Mouse (Mus musculus) kidney, postnatal 36 days (tissue): Measurements from ENCODE around the gene Pkdcc.

Experiments used
- DNase-seq, 2 experiments: peaks; one replicate each; pipeline ENCODE4 v3.0.0; 2021 to 2022; ENCODE audit warnings: mixed read lengths in 2 of 2

Gene Pkdcc

DNA sequence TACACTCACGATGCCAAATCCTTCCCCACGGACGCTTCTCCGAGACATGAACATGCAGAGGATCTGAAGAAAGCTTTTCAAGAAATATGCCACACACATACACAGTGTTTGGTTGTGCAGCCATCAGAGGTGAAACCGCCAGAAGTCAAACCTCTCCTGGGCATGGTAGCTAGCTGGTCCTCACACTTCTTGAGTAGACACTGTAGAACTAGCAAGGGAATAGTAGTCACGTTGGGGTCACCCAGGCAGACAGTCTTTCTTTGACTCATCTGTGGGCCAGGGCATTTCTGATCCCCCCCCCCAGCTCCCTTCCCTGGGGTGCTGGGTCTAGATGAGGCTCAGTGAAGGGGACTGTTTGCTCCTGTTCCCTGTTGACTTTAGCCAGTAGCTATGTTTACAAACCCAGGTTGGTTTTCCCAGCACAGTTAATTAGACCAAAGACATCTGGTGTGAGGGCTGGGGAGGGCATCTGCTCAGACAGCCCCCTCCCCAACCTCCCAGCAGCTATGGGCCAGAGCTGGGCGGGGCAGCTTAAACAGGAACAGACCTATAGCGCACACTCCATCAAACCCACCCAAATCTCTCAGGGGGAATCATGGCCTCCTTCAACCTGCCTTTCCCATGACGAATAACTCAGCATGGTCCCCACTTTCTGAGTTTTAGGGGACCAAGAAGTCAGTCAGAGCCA, 1.7 kb upstream of the Pkdcc start:
- no peak for DNase-seq

DNA sequence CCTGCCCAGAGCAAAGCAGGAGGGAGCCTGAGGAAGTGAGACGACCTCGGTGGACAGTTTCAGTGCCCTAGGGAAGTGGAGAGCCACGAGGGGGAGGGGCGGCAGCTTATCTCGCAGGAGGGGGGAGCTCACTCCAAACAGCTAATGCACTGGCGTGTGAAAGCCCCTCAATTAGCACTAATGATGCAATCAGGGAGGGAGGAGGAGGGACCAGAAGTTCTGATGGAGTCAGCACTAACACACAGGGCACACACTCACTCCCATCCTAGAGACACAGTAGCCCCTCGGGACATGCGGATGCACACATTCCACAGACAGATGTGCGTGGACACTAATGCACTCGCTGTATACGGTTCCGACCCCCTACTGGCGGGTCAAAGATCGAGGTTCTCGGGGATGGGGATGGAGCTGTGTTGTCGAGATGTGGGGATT, 915 bp upstream of the Pkdcc start:
- peak; percentile 72 to 79 for DNase-seq

DNA sequence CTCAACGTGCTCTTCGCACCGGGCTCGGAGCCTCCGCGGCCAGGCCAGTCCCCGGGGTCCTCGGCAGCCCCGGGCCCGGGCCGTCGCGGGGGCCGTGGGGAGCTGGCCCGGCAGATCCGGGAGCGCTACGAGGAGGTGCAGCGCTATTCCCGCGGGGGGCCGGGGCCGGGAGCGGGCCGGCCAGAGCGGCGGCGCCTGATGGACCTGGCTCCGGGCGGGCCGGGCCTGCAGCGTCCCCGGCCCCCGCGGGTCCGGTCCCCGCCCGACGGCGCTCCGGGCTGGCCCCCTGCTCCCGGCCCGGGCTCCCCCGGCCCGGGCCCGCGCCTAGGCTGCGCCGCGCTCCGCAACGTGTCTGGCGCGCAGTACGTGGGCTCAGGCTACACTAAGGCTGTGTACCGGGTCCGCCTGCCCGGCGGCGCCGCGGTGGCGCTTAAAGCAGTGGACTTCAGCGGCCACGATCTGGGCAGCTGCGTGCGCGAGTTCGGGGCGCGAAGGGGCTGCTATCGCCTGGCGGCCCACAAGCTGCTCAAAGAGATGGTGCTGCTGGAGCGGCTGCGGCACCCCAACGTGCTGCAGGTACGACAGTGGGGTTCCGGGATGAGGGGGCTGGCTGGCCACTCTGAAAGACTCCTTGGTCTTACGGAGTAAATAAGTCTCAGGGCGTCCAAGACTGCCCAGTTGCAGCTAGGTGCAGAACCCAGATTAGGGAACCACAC, 595 bp downstream of the Pkdcc start:
- DNase-seq: peak in 1 of 2 experiments; percentile 63

DNA sequence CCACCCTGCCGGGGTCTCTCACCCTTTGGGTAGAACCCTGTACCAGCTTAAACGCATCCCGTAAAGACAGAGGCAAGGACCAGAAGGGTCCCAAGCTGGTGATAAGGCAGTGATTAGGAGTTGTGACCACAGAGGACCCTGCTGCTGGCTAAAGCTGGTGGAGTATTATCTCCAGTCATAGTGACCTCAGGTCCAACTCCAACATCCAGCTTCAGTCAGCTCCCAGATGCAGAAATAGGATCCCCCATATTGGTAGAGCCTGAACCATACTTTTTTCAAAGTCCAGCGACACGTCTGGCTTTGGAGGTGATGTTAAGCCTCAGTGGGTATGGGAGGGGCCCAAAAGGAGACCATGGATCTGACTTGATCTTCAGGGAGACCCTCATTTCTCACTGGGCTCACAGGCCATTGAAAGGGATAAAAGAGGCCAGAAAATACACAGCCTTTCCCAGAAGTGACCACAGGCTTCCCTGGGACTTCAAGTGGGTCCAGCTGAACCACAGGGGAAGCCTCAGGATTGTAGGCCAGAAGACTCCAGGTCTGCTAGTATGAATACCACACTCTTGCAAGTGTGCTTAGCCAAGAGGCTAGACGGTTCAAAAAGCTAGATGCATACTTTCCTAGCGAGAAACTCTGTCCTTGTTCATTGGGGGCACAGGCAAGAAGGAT, 1.3 kb downstream of the Pkdcc start:
- no peak for DNase-seq

DNA sequence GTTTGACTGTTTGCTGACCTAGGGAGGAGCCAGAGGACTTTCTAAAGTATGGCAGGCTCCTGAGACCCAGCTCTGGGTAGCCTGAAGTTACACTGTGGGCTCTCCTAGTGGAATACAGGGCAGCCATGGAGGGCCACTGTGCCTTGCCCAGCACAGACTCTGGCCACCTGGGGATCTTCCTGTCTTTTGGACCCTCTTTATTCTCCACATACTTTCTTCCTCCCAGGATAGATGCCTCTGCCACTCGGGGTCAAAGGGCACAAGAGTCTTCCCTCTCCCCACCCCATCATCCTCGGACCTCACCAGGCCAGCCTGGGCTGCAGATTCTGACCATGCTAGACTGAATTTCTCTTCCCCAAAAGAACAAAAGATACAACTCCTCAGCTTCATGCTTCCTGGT, 3.1 kb downstream of the Pkdcc start:
- DNase-seq: no peak

DNA sequence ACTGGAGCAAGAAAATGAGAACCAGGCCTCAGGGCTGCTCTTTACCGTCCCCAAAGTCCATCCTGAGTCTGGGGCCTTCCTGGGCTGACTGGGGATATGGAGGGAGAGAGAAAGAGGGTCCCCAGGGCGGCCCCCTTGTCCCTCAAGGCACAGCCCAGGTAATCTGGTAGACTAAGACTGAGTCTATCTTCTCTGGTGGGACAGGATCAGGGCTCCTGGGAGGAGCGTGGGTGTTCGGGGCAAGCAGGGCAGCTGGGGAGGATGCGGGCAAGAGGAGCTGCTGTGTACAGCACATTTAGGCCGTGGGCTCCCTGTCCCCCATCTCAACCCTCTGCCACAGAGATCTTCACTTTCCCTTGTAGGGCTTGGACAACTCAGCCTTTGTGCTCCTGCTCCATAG, 3.6 kb downstream of the Pkdcc start:
- DNase-seq: no peak

DNA sequence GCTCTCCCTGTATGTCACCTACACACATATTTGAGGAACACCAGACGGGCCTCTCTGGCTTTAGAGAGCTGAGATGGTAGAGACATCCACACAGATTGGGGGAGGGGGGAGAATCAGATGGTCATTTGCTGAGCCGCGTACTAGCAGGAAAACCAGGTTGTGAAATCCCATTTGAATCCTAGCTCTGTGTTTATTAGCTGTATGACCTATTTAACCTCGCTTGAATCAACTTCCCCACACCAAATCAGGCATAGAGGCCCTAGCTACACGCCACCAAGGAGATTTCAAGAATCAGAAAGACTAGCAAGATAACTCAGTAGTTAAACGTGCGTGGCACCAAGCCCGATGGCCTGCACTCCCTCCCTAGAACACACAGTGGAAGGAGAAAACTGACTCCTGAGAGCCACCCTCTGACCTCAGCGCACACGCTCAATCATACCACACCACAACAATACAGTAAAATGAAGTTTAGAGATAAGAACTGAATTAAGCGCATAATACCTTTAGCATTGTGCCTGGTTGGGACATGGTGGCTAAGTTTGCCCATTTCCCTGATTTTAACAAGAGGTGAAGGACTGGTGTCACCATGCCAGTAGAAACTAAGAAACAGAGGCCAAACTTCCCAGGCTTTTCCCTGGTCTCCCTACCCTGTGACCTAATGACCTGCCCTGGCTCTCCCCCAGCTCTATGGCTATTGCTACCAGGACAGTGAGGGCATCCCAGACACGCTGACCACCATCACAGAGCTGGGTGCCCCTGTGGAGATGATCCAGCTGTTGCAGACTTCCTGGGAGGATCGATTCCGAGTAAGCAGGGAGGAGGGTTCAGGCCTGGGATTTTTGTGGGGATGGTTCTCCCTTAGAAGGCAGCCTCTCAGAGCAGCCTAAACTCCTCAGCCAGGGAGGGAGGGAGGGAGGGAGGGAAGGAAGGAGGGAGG, 4.5 kb downstream of the Pkdcc start:
- peak in 1 of 2 experiments; percentile 46 for DNase-seq

DNA sequence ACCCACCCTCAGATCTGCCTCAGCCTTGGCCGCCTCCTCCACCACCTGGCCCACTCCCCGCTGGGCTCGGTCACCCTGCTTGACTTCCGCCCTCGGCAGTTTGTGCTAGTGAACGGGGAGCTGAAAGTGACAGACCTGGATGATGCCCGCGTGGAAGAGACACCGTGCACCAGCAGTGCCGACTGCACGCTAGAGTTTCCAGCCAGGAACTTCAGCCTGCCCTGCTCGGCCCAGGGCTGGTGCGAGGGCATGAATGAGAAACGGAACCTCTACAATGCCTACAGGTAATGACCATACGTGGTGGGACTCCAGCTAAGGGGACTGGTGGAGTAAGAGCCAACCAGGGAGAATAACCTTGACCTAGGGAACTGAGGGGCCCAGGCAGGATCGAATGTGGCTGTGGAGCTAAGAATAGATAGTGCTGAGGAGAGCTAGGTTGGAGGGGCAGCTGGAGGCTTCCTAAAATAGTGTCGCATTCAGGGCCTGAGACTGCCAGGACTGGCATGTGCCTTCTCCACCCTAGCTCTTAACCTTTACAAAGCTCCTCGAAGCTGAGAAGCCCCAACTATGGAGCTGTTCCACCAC, 6.0 kb downstream of the Pkdcc start:
- no peak for DNase-seq

DNA sequence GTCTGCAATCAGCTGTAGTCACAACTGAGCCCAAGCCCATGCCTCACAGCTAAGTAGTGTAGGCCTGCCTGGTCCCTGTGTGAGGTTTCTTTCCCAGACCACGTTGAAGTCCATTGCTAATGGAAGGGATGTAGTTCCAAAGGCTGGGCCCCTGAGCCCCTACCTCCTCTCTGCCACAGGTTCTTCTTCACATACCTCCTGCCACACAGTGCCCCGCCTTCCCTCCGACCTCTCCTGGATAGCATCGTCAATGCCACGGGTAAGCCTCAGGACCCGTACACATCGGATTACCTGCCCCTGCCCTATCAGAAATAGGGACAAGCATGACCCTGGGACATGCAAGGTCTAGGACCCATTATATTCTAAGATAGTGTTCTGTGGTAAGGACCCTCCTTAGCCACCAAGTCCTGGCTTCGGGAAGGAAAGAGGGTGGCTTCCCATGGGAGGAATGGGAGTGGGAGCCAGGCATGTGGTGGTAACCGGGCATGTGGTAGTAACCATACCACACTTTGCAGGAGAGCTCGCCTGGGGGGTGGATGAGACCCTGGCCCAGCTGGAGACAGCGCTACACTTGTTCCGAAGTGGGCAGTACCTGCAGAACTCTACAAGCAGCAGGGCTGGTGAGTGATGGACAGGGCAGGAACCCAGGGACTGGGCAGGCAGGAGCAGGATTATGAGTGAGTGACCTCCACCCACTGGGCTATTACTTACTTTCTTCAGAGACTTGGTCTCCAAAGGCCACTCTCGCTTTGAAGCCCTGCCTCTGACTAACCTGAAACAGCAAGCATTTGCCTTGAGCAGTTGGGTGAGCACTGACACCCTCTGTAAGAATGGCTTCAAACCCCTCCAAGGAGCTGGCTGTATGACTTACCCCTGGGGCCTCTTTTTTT, 6.8 kb downstream of the Pkdcc start:
- no peak for DNase-seq

DNA sequence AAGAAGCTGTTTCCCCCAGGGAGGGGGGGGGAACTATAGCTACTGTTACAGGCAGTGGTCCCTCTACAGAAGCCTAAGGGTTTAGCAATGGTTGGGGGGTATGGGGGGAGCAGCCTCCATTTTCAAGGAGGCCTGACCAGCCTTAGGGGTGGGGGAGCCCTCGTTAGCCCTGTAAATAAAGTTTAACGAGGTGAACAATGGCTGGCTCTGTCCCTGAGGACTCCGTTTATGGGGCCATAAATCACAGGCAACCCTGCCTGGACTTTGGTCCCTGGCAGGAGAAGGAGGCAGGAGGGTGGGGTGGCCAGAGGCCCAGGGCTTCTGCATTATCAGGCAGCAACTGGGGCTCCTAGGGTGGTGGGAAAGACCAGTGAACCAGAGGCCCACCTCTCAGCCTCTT, 7.6 kb downstream of the Pkdcc start:
- DNase-seq: peak; percentile 79 to 82

DNA sequence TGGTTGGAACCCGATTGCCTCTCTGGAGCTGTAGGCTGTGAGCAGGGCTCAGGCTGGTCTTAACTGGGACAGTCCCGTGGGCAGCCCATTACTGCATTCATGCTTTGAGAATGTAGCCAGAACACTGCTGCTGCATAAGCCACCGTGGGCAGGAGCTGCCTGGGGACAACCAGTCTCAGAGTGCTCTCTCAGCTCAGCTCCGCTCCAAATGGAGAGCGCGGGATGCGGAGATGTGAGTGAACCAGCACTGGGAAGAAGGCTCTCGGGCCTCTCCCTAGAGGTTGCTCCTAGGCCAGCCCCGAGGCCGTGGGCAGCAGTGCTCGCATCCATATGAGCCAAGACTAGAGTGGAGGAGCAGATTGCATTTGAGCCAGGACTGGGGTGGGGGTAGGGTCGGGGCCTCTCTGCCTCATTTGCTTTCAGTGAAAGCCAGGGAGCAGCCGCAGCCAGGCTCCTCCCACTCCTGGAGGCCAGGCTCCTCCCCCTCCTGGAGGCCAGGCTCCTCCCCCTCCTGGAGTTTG, 9.4 kb downstream of the Pkdcc start:
- DNase-seq: peak; percentile 57 to 71

DNA sequence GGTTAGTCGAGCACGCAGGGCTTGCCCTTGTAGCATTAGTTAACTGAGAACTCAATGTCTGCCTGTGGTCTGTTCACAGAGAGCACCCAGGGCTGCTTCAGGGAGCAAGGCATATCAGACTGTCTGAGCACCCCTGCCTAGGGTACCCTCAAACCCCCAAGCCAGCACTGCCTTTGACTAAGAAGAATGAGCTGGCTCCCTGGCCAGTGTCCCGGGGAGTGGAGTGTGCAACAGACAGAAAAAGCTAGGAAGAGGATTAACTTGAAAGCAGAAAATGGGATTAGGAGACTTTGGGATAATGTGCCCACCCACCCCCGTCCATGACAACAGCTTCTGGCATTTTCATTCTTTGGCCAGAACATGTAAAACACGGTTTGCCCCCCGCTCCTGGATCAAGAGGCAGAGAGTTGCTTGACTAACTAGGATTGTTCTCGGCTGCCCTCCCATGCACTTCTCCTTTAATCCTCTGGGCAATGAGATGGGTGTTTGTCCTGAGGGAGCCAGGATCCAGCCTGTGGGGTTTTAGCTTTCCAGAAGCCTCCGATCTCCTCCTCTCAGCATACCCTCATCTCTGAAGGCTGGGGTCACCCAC, 11.4 kb downstream of the Pkdcc start:
- DNase-seq: no peak

DNA sequence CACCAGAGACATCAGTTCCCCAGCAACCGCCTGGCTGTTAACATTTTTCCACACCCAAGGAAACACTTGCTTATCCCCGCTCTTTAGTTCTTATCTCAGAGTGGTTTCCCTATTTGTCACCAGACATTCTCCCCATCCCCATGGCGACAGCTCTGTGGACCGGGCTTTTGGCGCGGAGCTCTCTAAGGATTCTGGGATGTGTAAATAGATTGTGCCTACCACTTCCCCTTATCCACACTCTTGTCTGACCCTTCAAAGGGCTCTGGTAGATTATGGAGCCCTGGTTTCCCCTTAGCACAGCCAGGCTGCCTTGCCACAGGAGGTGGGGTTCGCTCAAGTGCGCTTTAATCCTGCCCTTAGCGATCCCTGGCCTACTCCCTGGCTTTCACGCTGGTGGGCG, 16.3 kb downstream of the Pkdcc start:
- no peak for DNase-seq

DNA sequence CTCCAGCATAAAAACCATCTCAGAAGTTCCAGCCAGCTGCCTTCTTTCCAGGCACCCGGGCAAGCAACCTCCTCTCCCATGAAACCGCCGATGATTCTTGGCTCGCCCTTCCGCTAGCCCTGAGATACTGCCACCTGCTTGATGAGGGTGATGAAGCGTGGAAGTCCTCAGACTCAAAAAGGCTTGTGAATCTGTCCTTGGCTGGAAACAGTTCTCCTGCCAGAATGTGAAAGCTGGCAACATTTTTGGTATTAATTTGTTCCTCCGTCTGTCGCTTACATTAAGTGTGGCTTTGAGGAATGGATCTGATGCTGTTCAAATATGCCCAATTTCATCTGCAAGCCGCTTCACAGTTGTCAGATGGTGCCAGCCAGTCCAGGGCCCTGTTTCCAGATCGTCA, 20.1 kb downstream of the Pkdcc start:
- DNase-seq: no peak

DNA sequence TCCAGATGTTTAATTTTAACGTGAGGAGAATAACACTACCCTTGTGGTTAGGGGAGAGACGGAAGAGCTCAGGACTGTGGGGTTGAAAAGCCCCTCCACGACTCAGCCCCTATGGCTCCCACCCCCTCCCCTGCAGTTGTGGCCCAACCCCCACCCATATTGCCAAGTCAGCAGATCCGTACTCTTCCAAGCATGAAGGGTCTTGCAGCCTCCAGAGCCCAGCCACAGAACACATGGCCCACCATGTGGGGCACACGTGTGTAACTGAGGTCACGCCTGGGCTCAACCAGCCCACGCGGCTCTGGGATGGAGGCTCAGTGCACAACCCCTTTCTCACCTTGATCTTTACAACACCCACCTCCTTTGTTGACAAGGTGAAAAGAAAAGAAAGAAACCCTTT, 21.1 kb downstream of the Pkdcc start:
- no peak for DNase-seq

DNA sequence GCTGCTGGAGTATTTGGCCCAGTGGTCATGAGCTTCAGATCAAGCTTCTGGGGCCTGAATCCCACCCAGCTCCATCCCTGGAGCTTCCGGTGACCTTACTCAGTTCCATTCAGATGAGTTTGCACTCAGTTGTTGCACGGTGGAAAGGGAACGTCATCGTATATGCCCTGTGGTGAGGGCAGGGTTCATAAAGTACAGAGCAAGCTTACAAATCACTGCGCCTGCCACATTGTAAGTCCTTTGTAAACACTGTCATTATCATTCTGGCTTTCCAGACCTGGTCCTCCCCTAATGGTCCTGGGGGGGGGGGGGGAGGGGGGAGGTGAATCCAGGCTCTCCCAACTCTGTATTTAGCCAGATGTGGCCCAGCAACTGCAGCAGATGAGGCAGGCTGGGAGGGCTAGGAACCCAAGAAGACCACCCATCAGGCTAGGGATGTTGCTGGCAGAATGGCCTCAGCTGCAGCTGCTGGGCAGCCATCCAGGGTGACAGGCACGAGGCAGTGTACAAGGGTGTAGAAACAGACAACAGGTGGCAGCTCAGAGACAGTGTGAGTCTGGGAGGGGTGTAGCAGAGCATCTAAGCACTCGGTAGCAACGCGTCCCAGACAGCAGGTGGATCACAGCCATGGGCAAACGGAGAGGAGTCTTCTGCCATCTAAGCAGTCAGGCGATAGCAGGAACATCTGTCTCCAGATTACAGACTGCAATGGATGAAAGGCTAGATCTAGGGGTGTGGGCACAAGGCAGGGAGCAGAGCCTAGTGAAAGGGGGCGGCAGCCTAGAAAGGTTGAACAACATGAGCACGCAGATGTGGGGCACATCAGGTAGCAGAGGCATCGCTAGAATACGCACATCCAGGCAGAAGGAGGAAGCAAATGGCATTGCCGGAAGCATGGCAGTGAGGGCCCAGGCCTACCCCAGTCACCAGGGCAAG, 23.3 kb downstream of the Pkdcc start:
- DNase-seq: no peak

DNA sequence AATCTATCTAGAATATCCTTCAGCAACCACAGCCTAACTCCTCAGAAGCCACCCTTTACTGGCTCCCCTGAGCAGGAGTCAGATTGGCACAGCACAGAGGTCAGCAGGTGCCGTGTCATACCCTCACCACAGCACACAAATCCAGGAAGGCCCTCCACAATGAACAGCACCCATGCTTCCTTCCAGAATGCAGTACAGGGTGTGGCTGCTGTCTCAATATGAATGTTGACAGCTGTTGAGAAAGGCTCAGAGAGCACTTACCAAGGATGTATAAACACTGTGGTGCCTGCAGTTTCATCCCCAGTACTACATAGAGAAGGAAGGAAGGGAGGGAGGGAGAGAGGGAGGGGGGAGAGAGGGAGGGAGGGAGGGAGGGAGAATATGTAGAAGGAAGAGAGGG, 29.4 kb downstream of the Pkdcc start:
- no peak for DNase-seq

DNA sequence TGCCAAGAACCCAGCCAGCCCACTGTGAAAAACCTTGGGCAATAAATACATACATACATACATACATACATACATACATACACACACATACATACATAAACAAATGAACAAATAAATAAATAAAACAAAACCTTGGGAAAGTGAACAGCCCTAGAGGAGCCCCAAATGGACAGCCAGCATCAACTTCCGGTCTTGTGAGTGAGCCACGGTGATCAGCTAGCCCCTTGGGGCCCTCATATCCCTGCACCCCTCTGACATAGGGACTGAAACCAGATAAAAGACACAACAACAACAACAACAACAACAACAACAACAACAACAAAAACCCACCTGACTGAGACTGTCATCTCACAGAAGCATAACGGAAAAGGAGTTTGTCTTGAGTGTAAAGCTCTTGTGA, 30.4 kb downstream of the Pkdcc start:
- no peak for DNase-seq

DNA sequence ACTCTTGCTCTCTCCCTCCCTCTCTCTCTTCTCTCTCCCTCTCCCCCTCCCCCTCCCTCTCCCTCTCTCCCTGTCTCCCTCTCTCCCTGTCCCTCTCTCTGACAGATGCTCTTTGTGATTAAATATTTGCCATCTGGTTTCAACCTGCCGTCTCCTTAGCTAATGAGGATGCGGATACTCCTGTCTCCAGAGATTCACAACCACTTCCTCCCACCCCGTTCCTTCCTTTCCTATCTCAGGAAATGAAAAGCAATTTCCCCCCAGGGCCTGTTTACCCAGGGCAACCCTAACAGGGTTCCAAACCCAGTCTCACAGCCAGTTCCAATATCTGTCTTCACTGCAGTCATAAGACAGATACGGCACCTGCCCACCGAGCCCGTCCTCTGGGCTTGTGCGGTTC, 31.0 kb downstream of the Pkdcc start:
- DNase-seq: no peak

DNA sequence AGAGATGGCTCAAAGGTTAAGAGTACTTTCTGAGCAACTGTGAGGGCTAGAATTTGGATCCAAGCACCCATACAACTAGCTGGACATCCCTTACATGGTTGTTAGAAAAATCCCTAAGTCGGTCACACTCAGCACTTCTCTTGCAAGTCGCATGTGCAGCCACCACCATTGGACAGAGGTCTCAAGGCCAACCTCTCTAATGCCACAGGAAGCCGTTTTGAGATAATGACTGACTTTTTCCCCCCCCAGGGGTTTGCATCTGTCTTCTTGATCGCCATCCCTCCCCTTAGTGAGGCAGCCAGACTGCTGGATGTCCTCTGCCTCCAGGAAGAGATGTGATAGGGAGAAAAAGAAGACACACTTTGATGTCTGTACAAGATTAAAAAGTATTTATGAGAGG, 32.1 kb downstream of the Pkdcc start:
- DNase-seq: no peak
